Mouse (Mus musculus): ENCODE measurements around the gene Flywch2.

GRCm38 (mm10) chr17:23773676-23774075, 12.2 kb downstream of the Flywch2 start:
- TF ChIP-seq POLR2A (IDR thresholded peaks at IDR 0.05; ENCODE audit: borderline replicate concordance, extremely low read depth, insufficient read depth, insufficient read length, poor library complexity, severe bottlenecking): no peak
- no peak for TF ChIP-seq CTCF (IDR thresholded peaks at IDR 0.05; ENCODE audit: borderline replicate concordance, extremely low read depth, insufficient read depth, insufficient read length)

Measured in brain, embryonic 14.5 days (tissue).